Mouse (Mus musculus) G1E (cell line): ENCODE results near the gene Snta1. TPM values are rescaled to one million over a fixed set of nuclear protein-coding genes. Genes with fewer than 3 reads are reported as not detected.

Experiments used
- ATAC-seq: 2 replicates; pipeline ENCODE4 v1.8.0; 2016; ENCODE audit warnings: mild to moderate bottlenecking; ENCODE audit not compliant: insufficient number of reproducible peaks, poor library complexity, low FRiP score, severe bottlenecking; ENCODE audit errors: extremely low read depth
- DNase-seq: peaks from one replicate; pipeline ENCODE4 v3.0.0; 2012; ENCODE audit warnings: low spot score
- H3K27me3 ChIP-seq: 2 replicates; pipeline ENCODE4 v1.6.1; 2012; ENCODE audit warnings: mild to moderate bottlenecking, low read length, inconsistent platforms; ENCODE audit not compliant: insufficient read depth
- H3K36me3 ChIP-seq: replicated peaks from 2 replicates; pipeline ENCODE3; 2012; ENCODE audit warnings: mild to moderate bottlenecking, inconsistent platforms
- H3K4me1 ChIP-seq: 2 replicates; pipeline ENCODE4 v1.6.1; 2012; ENCODE audit warnings: low read depth, low read length, inconsistent platforms, mixed read lengths; ENCODE audit not compliant: insufficient read depth
- H3K4me3 ChIP-seq: 2 replicates; pipeline ENCODE4 v1.5.1; 2012; ENCODE audit warnings: low read depth, mild to moderate bottlenecking, inconsistent platforms, low read length, moderate library complexity, mixed read lengths
- H3K9me3 ChIP-seq: replicated peaks from 2 replicates; pipeline ENCODE4 v1.6.1; 2012; ENCODE audit warnings: inconsistent platforms
- CTCF ChIP-seq: IDR thresholded peaks from 2 replicates; pipeline ENCODE4 v1.5.1; 2012; ENCODE audit warnings: low read depth, low read length, inconsistent platforms, mixed read lengths
- GATA1 ChIP-seq: IDR thresholded peaks from 2 replicates; pipeline ENCODE4 v1.6.1; 2012; ENCODE audit warnings: borderline replicate concordance, low read length, inconsistent platforms, mixed read lengths
- GATA2 ChIP-seq: IDR thresholded peaks from 2 replicates; pipeline ENCODE4 v1.6.1; 2012; ENCODE audit warnings: low read depth, low read length, inconsistent platforms, borderline replicate concordance
- POLR2AphosphoS5 ChIP-seq: IDR thresholded peaks from 2 replicates; pipeline ENCODE4 v1.6.1; 2012; ENCODE audit warnings: low read depth, low read length, inconsistent platforms; ENCODE audit not compliant: insufficient replicate concordance
- TAL1 ChIP-seq: conservative IDR thresholded peaks from 2 replicates; pipeline ENCODE4 v1.6.1; 2012; ENCODE audit warnings: low read depth, low read length, inconsistent platforms, mixed read lengths
- polyA plus RNA-seq: library from polyadenylated mRNA; stranded (reverse); fragments of >175 nt; gene quantifications from 2 replicates; pipeline ENCODE4 v1.2.3, GENCODE M21; 2012
- total RNA-seq, 2 experiments: library from RNA; stranded (forward) in 1 of 2; stranded (reverse) in 1 of 2; fragments of 200-1000 nt in 1 of 2; fragments of >200 nt in 1 of 2; fragmentation: Nextera tagmentation in 1 of 2; gene quantifications; 2 replicates each; pipeline ENCODE4 v1.2.3; 2014 to 2017

Gene Snta1
- not detected in 2 replicates for total RNA-seq (2014; fragmentation: Nextera tagmentation)
- not detected in 2 replicates for total RNA-seq (2017)
- not detected in 2 replicates for polyA plus RNA-seq

DNA sequence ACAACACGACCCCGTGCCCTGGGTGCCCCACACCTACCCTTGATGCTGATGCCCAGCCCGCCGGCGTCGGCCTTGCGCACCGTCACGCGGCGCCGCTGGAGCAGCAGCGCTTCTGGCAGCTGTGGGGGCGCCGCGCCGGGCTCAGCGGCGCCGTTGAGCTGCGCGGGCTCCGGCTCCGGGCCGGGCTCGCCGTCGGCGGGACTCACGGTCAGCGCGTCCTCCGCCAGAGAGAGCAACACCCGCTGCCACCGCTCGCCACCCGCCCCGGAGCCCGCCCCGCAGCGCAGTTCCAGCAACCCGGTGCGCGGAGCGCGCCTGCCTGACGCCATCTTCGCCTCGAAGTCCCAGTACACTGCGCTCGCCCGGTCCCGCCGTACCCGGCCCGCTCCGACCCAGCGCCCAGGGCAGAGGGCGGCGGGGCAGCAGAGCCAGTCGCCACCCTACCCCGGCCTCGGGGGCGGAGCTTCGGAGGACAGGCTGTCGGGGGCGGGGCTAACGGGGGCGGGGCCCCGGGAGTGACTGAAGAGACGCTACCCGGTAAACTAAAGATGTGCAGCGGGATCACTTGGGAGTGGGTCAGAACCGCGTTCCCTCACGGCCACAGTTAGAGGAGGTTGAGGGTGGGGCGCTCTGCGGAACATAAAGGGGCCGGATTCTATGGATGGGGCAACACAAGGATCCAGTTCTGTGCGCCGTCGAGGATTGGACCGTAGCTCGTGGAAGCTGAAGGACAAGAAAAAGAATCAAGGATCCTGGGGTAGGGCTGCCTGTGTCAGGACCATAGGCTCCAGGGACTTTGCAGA, at the start of gene Snta1:
Gene Snta1, minus strand, starts transcription at position 457 of the 803 bp plus-strand sequence.
- ATAC-seq = no peak
- H3K4me3 ChIP-seq = peak within 1 kb of the TSS; percentile 69
- H3K9me3 ChIP-seq = peaks cover 8% of the 10 kb centered on the region; the same call in 1 of the 2 replicates
- no peaks in the 10 kb centered on the region for H3K36me3 ChIP-seq
- TF ChIP-seq GATA1 (no peak), GATA2 (no peak), TAL1 (no peak), CTCF (no peak), POLR2AphosphoS5 (no peak)
- DNase-seq = peak; percentile 8
- peaks cover 17% of the 10 kb centered on the region for H3K4me1 ChIP-seq
- H3K27me3 ChIP-seq = peaks cover 41% of the 10 kb centered on the region

DNA sequence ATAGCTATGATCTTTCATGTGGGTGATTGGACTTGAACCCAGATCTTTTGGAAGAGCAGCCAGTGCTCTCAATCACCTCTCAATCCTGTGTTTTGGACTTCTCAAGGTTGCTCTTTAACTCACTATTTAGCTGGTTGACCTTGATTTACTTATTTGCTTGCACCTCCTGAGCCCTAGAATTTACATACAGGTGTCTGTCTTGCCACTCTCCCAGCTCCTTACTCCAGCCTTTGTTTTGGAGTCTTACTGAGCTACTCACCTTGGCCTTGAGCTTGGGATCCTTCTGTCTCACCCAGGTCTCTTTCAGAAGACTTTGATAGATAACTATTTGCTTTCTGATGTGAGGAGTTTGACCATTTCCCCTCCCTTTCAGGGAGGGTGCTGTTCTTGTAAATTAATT, 48.7 kb upstream of the Snta1 start:
- no peak for ATAC-seq
- TF ChIP-seq CTCF = no peak
- no peak for TF ChIP-seq POLR2AphosphoS5
- TF ChIP-seq GATA1 = no peak
- no peak for TF ChIP-seq TAL1
- TF ChIP-seq GATA2 = no peak
- peaks cover 60% of the 10 kb centered on the region for H3K4me1 ChIP-seq
- H3K36me3 ChIP-seq = peaks cover 15% of the 10 kb centered on the region
- no peaks in the 10 kb centered on the region for H3K9me3 ChIP-seq
- no peak for DNase-seq
- H3K4me3 ChIP-seq = no peak overlapping the region
- H3K27me3 ChIP-seq = no peaks in the 10 kb centered on the region

DNA sequence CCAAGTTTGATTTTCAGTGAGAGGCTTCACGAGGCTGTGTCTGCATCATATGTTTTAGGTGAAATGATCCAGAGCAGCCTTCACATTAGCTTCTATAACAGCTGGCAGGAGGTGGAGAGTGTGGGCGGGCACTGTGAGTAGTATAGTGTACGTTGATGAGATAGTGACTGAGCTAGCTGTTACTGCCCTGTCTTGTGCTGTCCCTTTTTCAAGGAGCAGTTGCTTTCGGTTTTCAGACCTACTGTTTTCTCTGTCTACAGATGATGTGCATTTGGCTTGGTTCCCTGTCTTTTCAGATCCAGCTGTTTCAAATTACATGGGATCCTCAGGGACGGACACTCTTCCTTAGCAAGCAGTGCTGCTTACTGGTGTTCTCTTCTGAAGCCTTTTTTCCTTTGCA, 47.9 kb upstream of the Snta1 start:
- no peaks in the 10 kb centered on the region for H3K9me3 ChIP-seq

DNA sequence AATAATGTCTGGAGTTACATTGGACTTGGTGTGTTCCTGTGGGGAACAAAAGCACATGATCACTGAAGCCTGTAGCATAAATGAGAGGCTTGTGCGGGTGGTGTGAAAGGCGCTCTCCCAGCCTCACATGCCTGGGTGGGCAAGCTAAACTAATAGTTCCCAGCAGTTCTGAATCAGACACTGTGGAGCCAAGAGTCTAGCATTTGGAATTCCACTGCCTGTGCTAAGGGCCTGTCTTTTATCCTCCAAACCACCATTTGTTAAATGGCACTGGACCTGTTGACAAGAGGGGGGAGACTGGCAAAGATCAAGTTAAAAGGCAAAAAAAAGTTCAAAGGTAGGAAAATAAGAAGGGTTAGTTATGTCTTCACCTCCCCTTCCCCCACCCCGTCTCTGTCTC, 46.7 kb upstream of the Snta1 start:
- H3K4me3 ChIP-seq = no peak overlapping the region; the same call in 1 of the 2 replicates
- DNase-seq (no peak), ATAC-seq (no peak)
- no peaks in the 10 kb centered on the region for H3K27me3 ChIP-seq
- H3K9me3 ChIP-seq = no peaks in the 10 kb centered on the region
- H3K36me3 ChIP-seq = peaks cover 21% of the 10 kb centered on the region
- H3K4me1 ChIP-seq = peaks cover 51% of the 10 kb centered on the region
- TF ChIP-seq GATA1 = no peak
- TF ChIP-seq GATA2 = no peak
- no peak for TF ChIP-seq TAL1
- TF ChIP-seq CTCF = no peak
- no peak for TF ChIP-seq POLR2AphosphoS5

More for the DNA sequence above, 47.9 kb upstream of the Snta1 start:
- Histone ChIP-seq H3K27me3 (no peaks in the 10 kb centered on the region), H3K36me3 (peaks cover 19% of the 10 kb centered on the region), H3K4me1 (peaks cover 57% of the 10 kb centered on the region), H3K4me3 (peak overlapping the region; percentile 15; the same call in 1 of the 2 replicates)
- no peak for TF ChIP-seq POLR2AphosphoS5
- no peak for TF ChIP-seq TAL1
- no peak for TF ChIP-seq CTCF
- TF ChIP-seq GATA2 = no peak
- no peak for TF ChIP-seq GATA1
- peak; percentile 59; the same call in 1 of the 2 replicates for ATAC-seq
- peak; percentile 31 for DNase-seq

DNA sequence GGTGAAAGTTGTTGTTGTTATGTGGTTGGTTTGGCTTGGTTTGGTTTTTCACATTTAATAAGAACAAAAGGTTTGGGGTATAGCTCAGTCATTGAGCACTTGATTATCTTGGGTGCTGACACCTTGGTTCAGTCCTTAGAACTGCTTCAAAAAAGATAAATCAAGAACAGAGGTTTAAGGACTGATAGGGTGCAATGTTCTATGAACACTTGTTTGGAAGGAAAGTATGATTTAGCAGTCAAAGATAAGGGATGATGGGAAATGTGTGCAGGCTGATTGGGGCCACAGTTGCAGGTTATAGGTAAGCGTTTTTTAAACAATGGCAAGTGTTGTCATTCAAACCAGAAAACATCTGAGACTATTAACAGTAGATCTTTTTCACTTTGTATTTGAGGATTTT, 46.2 kb upstream of the Snta1 start:
- Histone ChIP-seq H3K27me3 (no peaks in the 10 kb centered on the region), H3K4me1 (peaks cover 49% of the 10 kb centered on the region), H3K36me3 (peaks cover 21% of the 10 kb centered on the region), H3K9me3 (no peaks in the 10 kb centered on the region), H3K4me3 (no peak overlapping the region)
- ATAC-seq (peak; percentile 69), DNase-seq (no peak)
- no peak for TF ChIP-seq GATA2
- peak; percentile 76 for TF ChIP-seq TAL1
- TF ChIP-seq CTCF = no peak

DNA sequence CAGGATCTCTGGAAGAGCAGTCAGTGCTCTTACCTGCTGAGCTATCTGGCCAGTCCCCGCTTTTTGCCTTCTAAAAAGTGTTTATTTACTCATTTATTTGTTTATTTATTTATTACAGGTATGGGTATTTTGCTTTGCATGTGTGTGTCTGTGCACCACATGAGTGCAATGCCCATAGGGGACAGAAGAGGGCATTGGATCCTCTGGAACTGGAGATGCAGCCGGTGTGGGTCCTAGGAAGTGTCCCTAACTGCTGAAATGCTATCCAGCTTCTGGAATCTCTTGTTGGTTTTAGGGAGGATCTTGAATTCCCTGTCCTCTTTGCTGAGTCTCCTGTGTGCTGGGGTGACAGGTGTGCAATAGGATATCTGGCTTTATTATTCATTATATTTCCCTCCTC, 45.1 kb upstream of the Snta1 start:
- peaks cover 24% of the 10 kb centered on the region for H3K36me3 ChIP-seq
- no peaks in the 10 kb centered on the region for H3K9me3 ChIP-seq
- TF ChIP-seq POLR2AphosphoS5 = no peak
- TF ChIP-seq CTCF = 0 out of 2 replicates have a peak, but pooled peaks have one; percentile 7
- peaks cover 56% of the 10 kb centered on the region for H3K4me1 ChIP-seq
- no peaks in the 10 kb centered on the region for H3K27me3 ChIP-seq
- no peak for DNase-seq
- ATAC-seq = no peak
- no peak overlapping the region for H3K4me3 ChIP-seq

DNA sequence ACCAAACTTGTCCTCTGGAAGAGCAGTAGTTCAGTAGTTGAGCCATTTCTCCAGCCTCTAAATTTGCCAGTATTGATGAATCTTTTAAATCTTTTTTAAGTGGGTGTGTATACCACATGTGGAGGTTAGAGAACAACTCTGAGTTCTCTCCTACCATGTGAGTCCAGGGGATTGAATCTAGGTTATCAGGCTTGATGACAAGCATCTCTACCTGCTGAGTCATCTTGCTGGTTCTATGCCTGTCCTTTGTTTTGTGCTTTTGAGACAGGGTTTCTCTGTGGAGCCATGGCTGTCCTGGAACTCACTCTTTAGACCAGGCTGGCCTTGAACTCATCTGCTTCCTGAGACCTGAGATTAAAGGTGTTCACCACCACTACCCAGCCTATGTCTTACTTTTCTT, 40.7 kb upstream of the Snta1 start:
- DNase-seq (no peak), ATAC-seq (no peak)
- peaks cover 25% of the 10 kb centered on the region for H3K4me1 ChIP-seq
- no peak overlapping the region for H3K4me3 ChIP-seq
- peaks cover 27% of the 10 kb centered on the region for H3K36me3 ChIP-seq
- no peaks in the 10 kb centered on the region for H3K27me3 ChIP-seq
- no peaks in the 10 kb centered on the region for H3K9me3 ChIP-seq
- TF ChIP-seq CTCF = no peak
- TF ChIP-seq GATA1 = no peak
- TF ChIP-seq GATA2 = no peak
- no peak for TF ChIP-seq POLR2AphosphoS5
- no peak for TF ChIP-seq TAL1
